Mouse (Mus musculus) CH12.LX (cell line): ENCODE measurements at regions not wholly inside any gene's neighbourhood (a gene's known extent, or its start where the extent isn't known, plus 50 kb on each side); places are given as distances from the start of the nearest gene placed in this dataset.

Source experiments
- BHLHE40 ChIP-seq: IDR thresholded peaks from 2 replicates; pipeline ENCODE4 v1.6.1; 2011; ENCODE audit warnings: mild to moderate bottlenecking, low read depth, low read length, improper control_type of control experiment
- CHD2 ChIP-seq: IDR thresholded peaks from 2 replicates; pipeline ENCODE4 v1.6.1; 2011; ENCODE audit warnings: low read length, improper control_type of control experiment
- CTCF ChIP-seq, 2 experiments: IDR thresholded peaks in 1 of 2; conservative IDR thresholded peaks in 1 of 2; 2 replicates each; pipeline ENCODE4 v1.5.1; 2011 to 2012; ENCODE audit warnings: low read depth in 2 of 2, low read length in 2 of 2, improper control_type of control experiment in 1 of 2, inconsistent platforms in 1 of 2, mild to moderate bottlenecking in 1 of 2, moderate library complexity in 1 of 2
- EP300 ChIP-seq: IDR thresholded peaks from 2 replicates; pipeline ENCODE4 v1.6.1; 2011; ENCODE audit warnings: low read length, improper control_type of control experiment
- POLR2A ChIP-seq: IDR thresholded peaks from 2 replicates; pipeline ENCODE4 v1.6.1; 2011; ENCODE audit warnings: low read depth, mild to moderate bottlenecking, improper control_type of control experiment, low read length
- RCOR1 ChIP-seq: conservative IDR thresholded peaks from 2 replicates; pipeline ENCODE4 v1.6.1; 2012; ENCODE audit warnings: low read depth, mild to moderate bottlenecking, inconsistent platforms, low read length, improper control_type of control experiment
- SIN3A ChIP-seq: IDR thresholded peaks from 2 replicates; pipeline ENCODE4 v1.6.1; 2012; ENCODE audit warnings: low read length, improper control_type of control experiment, inconsistent platforms
- TBP ChIP-seq: conservative IDR thresholded peaks from 2 replicates; pipeline ENCODE4 v1.6.1; 2011; ENCODE audit warnings: low read depth, low read length, improper control_type of control experiment
- ZC3H11A ChIP-seq: IDR thresholded peaks from 2 replicates; pipeline ENCODE4 v1.6.1; 2012; ENCODE audit warnings: low read depth, mild to moderate bottlenecking, inconsistent platforms, low read length, improper control_type of control experiment

- TF ChIP-seq CTCF (conservative IDR thresholded peaks at IDR 0.05 in 1 of 2, IDR thresholded peaks at IDR 0.05 in 1 of 2; ENCODE audit: low read depth in 2 of 2, low read length in 2 of 2) (no peak), POLR2A (no peak), EP300 (no peak), TBP (no peak), BHLHE40 (no peak), SIN3A (no peak), CHD2 (no peak), ZC3H11A (no peak), RCOR1 (no peak)
Measured at GRCm38 (mm10) chr9:42194176-42194575, 69.9 kb downstream of the Sc5d start.
